Mouse (Mus musculus) stomach, embryonic 16.5 days (tissue): ENCODE measurements around the gene Rpl38. TPM values are rescaled to one million over a fixed set of nuclear protein-coding genes. Genes with fewer than 3 reads are reported as not detected.

Experiments used
- ATAC-seq: fragments of 200-750 bp; cut with Nextera tagmentation; 2 replicates; pipeline ENCODE4 v1.8.0; 2017; ENCODE audit warnings: moderate number of reproducible peaks, moderate TSS enrichment; ENCODE audit not compliant: insufficient read depth, low FRiP score
- H3K27ac ChIP-seq: fragments of 300-500 bp; sonication (generic); 2 replicates; pipeline ENCODE4 v1.5.1; 2014; ENCODE audit warnings: low read length
- H3K27me3 ChIP-seq: fragments of 300-500 bp; sonication (generic); 2 replicates; pipeline ENCODE4 v1.6.1; 2014; ENCODE audit warnings: low read length, control low read depth, mixed read lengths; ENCODE audit not compliant: control insufficient read depth, insufficient read depth
- H3K36me3 ChIP-seq: fragments of 300-500 bp; sonication (generic); 2 replicates; pipeline ENCODE4 v1.6.1; 2014; ENCODE audit warnings: low read length; ENCODE audit not compliant: control insufficient read depth, insufficient read depth
- H3K4me1 ChIP-seq: fragments of 300-500 bp; sonication (generic); 2 replicates; pipeline ENCODE4 v1.6.1; 2014; ENCODE audit warnings: low read length, control low read depth, mixed read lengths; ENCODE audit not compliant: control insufficient read depth, insufficient read depth
- H3K4me2 ChIP-seq: fragments of 300-500 bp; sonication (generic); 2 replicates; pipeline ENCODE4 v1.6.1; 2014; ENCODE audit warnings: low read depth, low read length, mixed read lengths
- H3K4me3 ChIP-seq: fragments of 300-500 bp; sonication (generic); replicated peaks from 2 replicates; pipeline ENCODE4 v1.5.1; 2014; ENCODE audit warnings: mild to moderate bottlenecking, low read length
- H3K9ac ChIP-seq: fragments of 300-500 bp; sonication (generic); 2 replicates; pipeline ENCODE4 v1.6.1; 2014; ENCODE audit warnings: low read length
- H3K9me3 ChIP-seq: fragments of 300-500 bp; sonication (generic); replicated peaks from 2 replicates; pipeline ENCODE4 v1.6.1; 2016; ENCODE audit warnings: low read length, control low read depth; ENCODE audit not compliant: control insufficient read depth
- WGBS: fragments of 180-500 bp; shearing (Covaris S2); extraction: QIAGEN DNeasy Blood & Tissue Kit; methylation state at CpG from one replicate; pipeline ENCODE4 v1.1.7; 2014; 5-methylcytosine and 5-hydroxymethylcytosine counted together
- polyA plus RNA-seq: library from polyadenylated mRNA; unstranded; fragments of >200 nt; fragmentation: Nextera tagmentation; extraction: Ambion mirVana; gene quantifications from 2 replicates; pipeline ENCODE4 v1.2.1, GENCODE M21; 2015

Gene Rpl38
- polyA plus RNA-seq, 1 experiment from 2014 or later, result 998 TPM

GRCm38 (mm10) chr11:114652531-114652930 is 15.8 kb upstream of the Rpl38 start:
- no peak overlapping the region for H3K4me3 ChIP-seq

GRCm38 (mm10) chr11:114653664-114654063 is 14.7 kb upstream of the Rpl38 start:
- no peaks in the 10 kb centered on the region; the same call in 1 of the 2 replicates for H3K27me3 ChIP-seq
- H3K27ac ChIP-seq, result no peak overlapping the region
- no peaks in the 10 kb centered on the region for H3K4me1 ChIP-seq
- WGBS, result 79% methylated on average over 6 of the region's 6 CpGs
- no peak for ATAC-seq
- no peaks in the 10 kb centered on the region for H3K9me3 ChIP-seq
- H3K4me2 ChIP-seq, result no peak overlapping the region
- no peaks in the 10 kb centered on the region for H3K36me3 ChIP-seq
- no peak overlapping the region for H3K9ac ChIP-seq
- no peak overlapping the region for H3K4me3 ChIP-seq

More at GRCm38 (mm10) chr11:114652531-114652930, 15.8 kb upstream of the Rpl38 start:
- H3K9me3 ChIP-seq, result no peaks in the 10 kb centered on the region
- H3K4me2 ChIP-seq, result no peak overlapping the region
- H3K4me1 ChIP-seq, result no peaks in the 10 kb centered on the region
- no peak overlapping the region for H3K27ac ChIP-seq
- H3K36me3 ChIP-seq, result no peaks in the 10 kb centered on the region
- no peak for ATAC-seq
- WGBS, result 7% methylated on average over 16 of the region's 16 CpGs
- H3K27me3 ChIP-seq, result no peaks in the 10 kb centered on the region; the same call in 1 of the 2 replicates
- no peak overlapping the region for H3K9ac ChIP-seq

GRCm38 (mm10) chr11:114654552-114654951 is 13.8 kb upstream of the Rpl38 start:
- H3K4me3 ChIP-seq, result no peak overlapping the region
- H3K9me3 ChIP-seq, result no peaks in the 10 kb centered on the region
- no peaks in the 10 kb centered on the region for H3K4me1 ChIP-seq
- H3K36me3 ChIP-seq, result no peaks in the 10 kb centered on the region
- H3K9ac ChIP-seq, result no peak overlapping the region
- no peak overlapping the region for H3K4me2 ChIP-seq
- H3K27ac ChIP-seq, result no peak overlapping the region
- H3K27me3 ChIP-seq, result no peaks in the 10 kb centered on the region; the same call in 1 of the 2 replicates
- ATAC-seq, result no peak
- 52% methylated on average over 5 of the region's 5 CpGs for WGBS

GRCm38 (mm10) chr11:114655350-114656008 is 12.8 kb upstream of the Rpl38 start:
- Histone ChIP-seq H3K9me3 (no peaks in the 10 kb centered on the region), H3K36me3 (no peaks in the 10 kb centered on the region), H3K4me3 (no peak overlapping the region), H3K4me2 (no peak overlapping the region), H3K27ac (no peak overlapping the region), H3K27me3 (no peaks in the 10 kb centered on the region; the same call in 1 of the 2 replicates), H3K9ac (no peak overlapping the region), H3K4me1 (no peaks in the 10 kb centered on the region)
- ATAC-seq, result no peak
- WGBS, result 71% methylated on average over 7 of the region's 7 CpGs

GRCm38 (mm10) chr11:114656994-114657644 is 11.2 kb upstream of the Rpl38 start:
- H3K4me1 ChIP-seq, result no peaks in the 10 kb centered on the region
- no peaks in the 10 kb centered on the region for H3K36me3 ChIP-seq
- H3K4me3 ChIP-seq, result no peak overlapping the region
- no peaks in the 10 kb centered on the region for H3K9me3 ChIP-seq
- no peak overlapping the region for H3K27ac ChIP-seq
- ATAC-seq, result no peak
- 27% methylated on average over 27 of the region's 27 CpGs for WGBS
- H3K9ac ChIP-seq, result no peak overlapping the region
- H3K27me3 ChIP-seq, result no peaks in the 10 kb centered on the region; the same call in 1 of the 2 replicates
- no peak overlapping the region for H3K4me2 ChIP-seq

- H3K27ac ChIP-seq, result no peak overlapping the region
- H3K27me3 ChIP-seq, result no peaks in the 10 kb centered on the region; the same call in 1 of the 2 replicates
- H3K36me3 ChIP-seq, result no peaks in the 10 kb centered on the region
- no peak overlapping the region for H3K9ac ChIP-seq
- no peaks in the 10 kb centered on the region for H3K9me3 ChIP-seq
- H3K4me1 ChIP-seq, result no peaks in the 10 kb centered on the region
- no peak overlapping the region for H3K4me2 ChIP-seq
- ATAC-seq, result no peak
- H3K4me3 ChIP-seq, result no peak overlapping the region
- WGBS, result 12% methylated on average over 7 of the region's 7 CpGs
Observed at GRCm38 (mm10) chr11:114657737-114658136, 10.6 kb upstream of the Rpl38 start.

GRCm38 (mm10) chr11:114662161-114662560 is 6.2 kb upstream of the Rpl38 start:
- 86% methylated on average over 14 of the region's 14 CpGs for WGBS
- H3K9ac ChIP-seq, result no peak overlapping the region
- H3K36me3 ChIP-seq, result no peaks in the 10 kb centered on the region
- H3K27ac ChIP-seq, result no peak overlapping the region
- H3K9me3 ChIP-seq, result no peaks in the 10 kb centered on the region
- ATAC-seq, result no peak
- H3K27me3 ChIP-seq, result no peaks in the 10 kb centered on the region; the same call in 1 of the 2 replicates
- no peak overlapping the region for H3K4me3 ChIP-seq
- no peak overlapping the region for H3K4me2 ChIP-seq
- no peaks in the 10 kb centered on the region for H3K4me1 ChIP-seq

- Histone ChIP-seq H3K4me3 (no peak overlapping the region), H3K36me3 (no peaks in the 10 kb centered on the region), H3K9ac (no peak overlapping the region), H3K4me2 (no peak overlapping the region), H3K9me3 (no peaks in the 10 kb centered on the region), H3K27ac (no peak overlapping the region), H3K4me1 (no peaks in the 10 kb centered on the region), H3K27me3 (no peaks in the 10 kb centered on the region; the same call in 1 of the 2 replicates)
- whole genome bisulfite sequencing, result 31% methylated on average over 6 of the region's 6 CpGs
- no peak for ATAC-seq
Observed at GRCm38 (mm10) chr11:114662746-114663362, 5.5 kb upstream of the Rpl38 start.

GRCm38 (mm10) chr11:114664164-114664563 is 4.2 kb upstream of the Rpl38 start:
- Histone ChIP-seq H3K4me1 (0 out of 2 replicates have a peak, but pooled peaks cover under 1% of the 10 kb centered on the region), H3K36me3 (no peaks in the 10 kb centered on the region), H3K9ac (no peak overlapping the region), H3K27me3 (no peaks in the 10 kb centered on the region; the same call in 1 of the 2 replicates), H3K27ac (no peak overlapping the region), H3K4me2 (no peak overlapping the region), H3K9me3 (no peaks in the 10 kb centered on the region), H3K4me3 (no peak overlapping the region)
- ATAC-seq, result no peak
- 67% methylated on average over 7 of the region's 7 CpGs for WGBS
